Mouse (Mus musculus): ENCODE results near the gene Rasa4. TPM values are rescaled to one million over a fixed set of nuclear protein-coding genes. Genes with fewer than 3 reads are reported as not detected.
"Not testable (repeated sequence)": the region's sequence is repeated elsewhere in the genome, so short reads cannot be mapped to it uniquely, and the experiment has no call there.

The Rasa4 gene
- total RNA-seq, 1 experiment from 2014 or later: 32.3 TPM

DNA sequence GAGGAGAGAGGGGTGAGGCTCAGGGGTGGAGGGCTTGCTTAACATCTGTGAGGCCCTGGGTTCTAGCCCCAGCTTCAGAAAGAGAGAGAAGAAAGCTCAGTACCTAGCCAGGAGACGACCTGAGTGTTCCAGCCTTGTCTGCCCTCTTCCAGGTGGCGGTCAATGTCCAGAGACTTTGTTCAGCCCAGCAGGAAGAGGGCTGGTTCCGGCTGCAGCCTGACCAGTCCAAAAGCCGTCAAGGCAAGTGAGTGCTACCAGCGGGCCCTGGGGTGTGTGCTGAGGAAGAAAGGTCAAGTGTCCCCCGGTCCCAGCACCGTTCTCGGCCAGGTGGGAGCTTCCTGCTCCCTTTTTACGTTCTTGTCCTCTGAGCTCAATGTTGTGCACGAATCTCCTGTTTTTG lies 14.8 kb downstream of the Rasa4 start:
- ATAC-seq (replicated peaks; ENCODE audit: insufficient number of reproducible peaks, low FRiP score, low TSS enrichment, poor library complexity, severe bottlenecking): no peak

DNA sequence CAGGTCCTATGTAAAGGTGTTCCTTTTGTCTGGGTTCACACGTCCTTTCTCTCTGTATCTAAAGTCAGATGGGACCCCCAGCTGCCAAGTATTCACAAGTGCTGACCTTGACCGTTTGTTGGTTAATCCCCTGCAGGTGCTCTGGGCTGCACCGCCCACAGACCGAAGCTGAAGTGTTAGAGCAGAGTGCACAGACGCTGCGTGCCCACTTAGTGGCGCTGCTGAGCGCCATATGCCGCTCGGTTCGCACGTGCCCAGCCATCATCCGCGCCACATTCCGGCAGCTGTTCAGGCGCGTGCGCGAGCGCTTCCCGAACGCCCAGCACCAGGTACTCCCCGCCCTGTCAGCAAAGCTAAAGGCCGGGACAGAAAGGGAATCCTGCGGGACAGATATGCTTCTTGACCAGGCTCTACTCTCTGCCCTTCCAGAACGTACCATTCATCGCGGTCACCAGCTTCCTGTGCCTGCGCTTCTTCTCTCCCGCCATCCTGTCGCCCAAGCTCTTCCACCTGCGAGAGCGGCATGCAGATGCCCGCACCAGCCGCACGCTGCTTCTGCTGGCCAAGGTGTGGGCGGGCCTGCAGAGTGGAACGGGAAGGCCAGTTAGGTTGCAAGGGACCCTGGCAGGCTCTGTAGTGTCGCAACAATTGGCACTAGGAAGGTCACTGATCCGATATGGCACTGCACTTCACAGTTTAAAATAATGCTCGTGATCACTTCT lies 18.5 kb downstream of the Rasa4 start:
- peak; percentile 75 for ATAC-seq (replicated peaks; ENCODE audit: insufficient number of reproducible peaks, low FRiP score, low TSS enrichment, poor library complexity, severe bottlenecking)

DNA sequence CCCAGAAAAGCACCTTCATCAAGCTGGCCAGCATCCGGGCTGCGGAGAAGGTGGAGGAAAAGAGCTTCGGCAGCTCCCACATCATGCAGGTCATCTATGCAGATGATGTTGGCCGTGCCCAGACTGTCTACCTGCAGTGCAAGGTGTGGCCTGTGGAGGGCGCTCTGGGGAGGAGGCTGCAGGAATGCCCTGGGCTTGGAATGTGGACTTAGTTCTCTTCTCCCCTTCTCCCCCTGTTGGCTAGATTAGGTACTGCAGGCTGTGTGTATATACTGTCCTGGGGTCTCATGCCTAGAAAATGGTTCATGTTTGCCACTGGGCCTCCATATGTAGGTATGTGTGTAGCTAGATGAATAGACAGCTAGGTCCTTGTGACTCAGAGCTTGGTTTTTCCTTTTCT lies 20.8 kb downstream of the Rasa4 start:
- ATAC-seq (replicated peaks; ENCODE audit: insufficient number of reproducible peaks, low FRiP score, low TSS enrichment, poor library complexity, severe bottlenecking): no peak

DNA sequence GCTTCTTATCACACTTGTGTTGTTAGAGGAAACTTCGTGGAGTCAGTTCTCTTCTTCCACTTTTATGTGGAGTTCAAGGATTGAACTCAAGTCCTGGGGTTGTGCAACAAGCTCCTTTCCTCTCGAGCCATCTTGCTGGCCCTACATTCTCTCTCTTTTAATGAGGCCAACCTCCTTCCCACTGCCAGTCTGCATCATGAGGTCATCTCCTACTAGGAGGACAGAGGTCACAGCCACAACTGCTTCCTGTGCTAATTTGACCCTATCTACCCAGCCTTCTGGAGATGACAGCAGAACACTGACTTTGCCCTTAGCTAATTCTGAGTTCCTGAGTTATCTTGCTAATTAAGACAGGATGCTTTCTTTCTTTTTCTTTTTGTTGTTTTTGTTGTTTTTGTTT lies 24.8 kb downstream of the Rasa4 start:
- ATAC-seq (replicated peaks; ENCODE audit: insufficient number of reproducible peaks, low FRiP score, low TSS enrichment, poor library complexity, severe bottlenecking): no peak

DNA sequence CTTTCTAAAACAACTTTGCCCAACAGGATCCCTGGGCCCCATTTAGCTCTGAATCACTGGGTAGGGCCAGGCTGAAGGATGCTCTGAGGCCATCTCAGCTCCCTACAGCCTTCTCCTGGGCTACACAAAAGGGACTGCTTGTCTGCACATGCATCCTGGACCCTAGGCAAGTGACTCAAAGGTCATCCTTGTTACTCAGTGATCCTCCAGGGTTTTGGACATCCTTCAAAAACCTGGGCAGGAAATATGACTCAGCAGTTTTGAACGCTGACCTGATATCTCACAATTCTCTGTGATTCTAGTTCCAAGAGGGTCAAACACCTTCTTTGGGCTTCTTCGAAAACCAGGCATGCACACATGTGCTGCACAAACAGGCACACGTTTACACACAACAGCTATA lies 25.3 kb downstream of the Rasa4 start:
- ATAC-seq (replicated peaks; ENCODE audit: insufficient number of reproducible peaks, low FRiP score, low TSS enrichment, poor library complexity, severe bottlenecking): no peak

DNA sequence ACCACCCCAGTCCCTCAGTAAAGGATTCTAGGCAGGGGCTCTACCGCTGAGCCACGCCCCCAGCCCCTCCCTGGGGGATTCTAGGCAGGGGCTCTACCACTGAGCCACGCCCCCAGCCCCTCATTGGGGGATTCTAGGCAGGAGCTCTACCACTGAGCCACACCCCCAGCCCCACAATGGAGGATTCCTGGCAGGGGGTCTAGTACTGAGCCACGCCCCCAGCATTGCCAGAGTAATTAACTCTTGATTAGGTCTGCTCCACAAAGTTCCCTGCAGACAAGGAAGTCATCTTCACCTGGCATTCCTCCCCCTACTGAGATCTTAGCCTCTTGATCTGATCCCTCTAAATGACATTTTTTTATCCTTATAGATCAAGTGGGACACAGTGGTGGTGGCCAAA lies 29.8 kb downstream of the Rasa4 start:
- ATAC-seq (replicated peaks; ENCODE audit: insufficient number of reproducible peaks, low FRiP score, low TSS enrichment, poor library complexity, severe bottlenecking): not testable (repeated sequence)

DNA sequence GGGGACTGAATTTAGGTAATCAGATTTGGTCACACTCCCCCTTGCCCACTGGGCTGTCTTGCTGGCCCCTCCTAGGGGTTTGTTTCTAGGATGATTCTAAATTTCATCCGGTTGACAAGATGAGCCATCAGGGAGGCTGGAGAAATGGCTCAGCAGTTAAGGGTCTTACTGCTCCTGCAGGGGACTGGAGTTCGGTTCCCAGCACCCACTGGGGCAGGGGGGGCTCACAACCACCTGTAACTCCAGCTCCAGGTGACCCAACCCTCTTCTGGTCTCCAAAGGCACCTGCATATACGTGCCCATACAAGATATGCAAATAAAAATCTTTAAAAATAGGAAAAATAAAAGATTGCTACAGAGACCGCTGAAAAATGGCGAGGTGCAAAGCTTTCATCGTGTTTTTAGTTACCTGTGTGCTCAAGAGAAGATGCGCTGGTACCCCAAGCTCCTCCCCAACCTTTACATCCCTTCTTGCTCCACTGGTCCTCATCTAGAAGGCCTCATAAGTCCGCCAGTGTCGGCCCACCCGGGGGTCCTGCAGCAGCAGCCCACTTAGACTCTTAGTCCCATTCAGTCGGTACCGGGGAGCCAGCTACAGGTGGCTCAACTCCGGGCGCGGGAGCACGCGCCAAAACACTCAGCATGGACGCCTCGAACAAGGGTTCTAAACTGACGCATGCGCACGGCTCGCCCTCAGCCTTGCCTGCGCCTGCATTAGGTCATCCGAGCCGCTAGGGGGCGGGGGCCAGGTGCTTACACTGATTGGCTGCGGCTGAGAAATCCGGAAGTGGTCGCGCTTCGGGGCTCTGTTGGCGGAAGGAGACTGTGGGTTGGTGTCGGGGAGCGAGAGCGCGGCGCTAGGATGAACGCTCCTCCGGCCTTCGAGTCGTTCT lies 32.4 kb downstream of the Rasa4 start, which contains the start of gene Polr2j:
Polr2j (plus strand) TSS at position 741 of the 893 bp plus-strand sequence.
- ATAC-seq (replicated peaks; ENCODE audit: insufficient number of reproducible peaks, low FRiP score, low TSS enrichment, poor library complexity, severe bottlenecking): peak; percentile 97

DNA sequence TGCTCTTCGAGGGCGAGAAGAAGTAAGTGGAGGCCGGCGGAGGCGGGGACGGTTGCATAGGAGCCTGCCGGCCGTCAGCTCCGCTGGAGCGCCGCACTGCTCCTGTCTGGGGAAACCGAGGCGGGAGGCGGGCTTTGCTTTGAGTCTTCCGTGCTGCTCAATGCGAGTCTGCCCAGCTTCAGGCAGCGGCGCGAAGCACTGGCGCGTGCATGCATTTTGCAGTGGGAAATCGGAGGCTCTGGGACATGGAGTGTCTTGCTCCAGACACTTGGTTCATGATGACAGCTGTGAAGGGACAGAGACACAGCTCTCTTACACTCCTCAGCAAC lies 33.0 kb downstream of the Rasa4 start:
- no peak for ATAC-seq (replicated peaks; ENCODE audit: insufficient number of reproducible peaks, low FRiP score, low TSS enrichment, poor library complexity, severe bottlenecking)

DNA sequence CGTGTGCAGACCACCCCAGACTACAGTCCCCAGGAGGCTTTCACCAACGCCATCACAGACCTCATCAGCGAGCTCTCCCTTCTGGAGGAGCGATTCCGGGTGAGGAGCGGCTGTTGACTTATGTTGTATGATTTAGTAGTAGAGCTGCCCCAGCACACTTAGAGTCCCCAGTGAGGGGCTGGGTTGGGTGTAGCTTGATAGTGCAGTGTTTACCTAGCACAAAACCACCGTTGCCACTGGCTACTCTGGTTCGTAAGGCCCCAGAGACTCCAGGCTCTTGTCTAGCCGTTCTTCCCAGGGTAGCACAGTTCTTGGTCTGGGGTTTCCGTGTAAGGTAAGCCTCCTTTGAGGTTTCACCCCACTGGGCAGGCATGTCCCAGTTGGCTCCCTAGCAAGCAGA lies 38.4 kb downstream of the Rasa4 start:
- ATAC-seq (replicated peaks; ENCODE audit: insufficient number of reproducible peaks, low FRiP score, low TSS enrichment, poor library complexity, severe bottlenecking): no peak

DNA sequence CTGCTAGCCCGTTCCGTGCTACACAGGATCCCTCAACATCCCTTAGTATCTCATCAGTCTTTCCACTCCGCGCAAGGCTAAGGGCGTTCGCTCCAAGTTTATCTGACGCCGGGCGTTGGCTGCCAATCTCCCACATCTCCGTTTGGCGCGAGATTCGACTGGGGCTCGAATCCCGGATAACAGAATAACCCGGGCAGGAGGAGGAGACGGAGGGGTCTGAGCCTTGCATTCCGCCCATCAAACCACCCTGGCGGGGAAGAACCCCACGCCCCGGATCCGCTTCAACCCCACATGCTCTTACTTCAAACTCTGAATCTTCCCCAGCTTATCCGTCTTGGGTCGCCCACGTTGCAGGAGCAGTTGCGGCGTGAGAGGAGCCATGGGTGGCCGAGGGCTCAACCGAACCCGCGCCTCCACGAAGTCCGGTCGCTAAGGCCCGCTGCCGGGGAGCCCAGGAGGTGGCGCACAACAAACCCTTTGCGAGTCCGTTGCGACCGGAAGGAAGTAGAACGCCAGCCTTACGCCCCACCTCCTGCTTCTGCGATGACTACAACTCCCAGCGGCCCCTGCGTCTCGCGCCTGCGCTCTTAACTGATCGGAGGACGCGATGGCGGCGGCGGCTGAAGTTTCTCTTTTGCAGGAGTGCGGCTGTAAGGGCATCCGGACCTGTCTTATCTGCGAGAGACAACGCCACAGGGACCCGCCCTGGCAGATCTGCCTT lies 52.0 kb downstream of the Rasa4 start, which contains the start of the genes Lrwd1 and Alkbh4:
Lrwd1 (minus strand) TSS at position 504 of the 721 bp plus-strand sequence.
Alkbh4 (plus strand) TSS at position 576 of the 721 bp plus-strand sequence.
- peak; percentile 88 for ATAC-seq (replicated peaks; ENCODE audit: insufficient number of reproducible peaks, low FRiP score, low TSS enrichment, poor library complexity, severe bottlenecking)

DNA sequence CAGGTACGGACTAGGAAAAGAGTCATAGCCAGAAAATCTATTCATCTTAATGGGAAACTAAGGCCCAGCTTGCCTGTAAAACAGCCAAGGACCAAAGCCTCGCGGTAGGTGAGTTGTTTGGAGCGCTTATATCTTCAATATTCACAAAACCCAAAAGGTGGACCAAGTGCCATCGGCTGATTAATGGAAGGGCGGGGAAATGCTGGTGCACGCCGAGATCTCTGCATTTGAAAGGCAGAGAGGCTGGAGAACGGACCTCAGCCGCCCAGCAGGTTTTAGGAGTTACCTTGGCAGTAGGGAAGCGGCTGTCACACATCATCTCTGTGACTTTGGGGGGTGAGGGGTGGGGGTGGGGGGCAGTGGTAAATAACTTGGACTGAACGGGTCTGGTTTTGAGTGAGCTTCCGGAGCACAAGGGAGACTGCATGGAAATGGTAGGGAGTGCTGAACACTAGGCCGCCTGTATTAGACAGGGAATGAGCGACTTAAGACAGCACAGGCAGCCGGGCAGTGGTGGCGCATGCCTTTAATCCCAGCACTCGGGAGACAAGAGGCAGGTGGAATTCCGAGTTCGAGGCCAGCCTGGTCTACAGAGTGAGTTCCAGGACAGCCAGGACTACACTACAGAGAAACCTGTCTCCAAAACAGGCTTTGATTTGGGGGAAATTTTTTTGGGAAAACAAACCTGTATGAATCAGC lies 52.7 kb downstream of the Rasa4 start:
- no peak for ATAC-seq (replicated peaks; ENCODE audit: insufficient number of reproducible peaks, low FRiP score, low TSS enrichment, poor library complexity, severe bottlenecking)

DNA sequence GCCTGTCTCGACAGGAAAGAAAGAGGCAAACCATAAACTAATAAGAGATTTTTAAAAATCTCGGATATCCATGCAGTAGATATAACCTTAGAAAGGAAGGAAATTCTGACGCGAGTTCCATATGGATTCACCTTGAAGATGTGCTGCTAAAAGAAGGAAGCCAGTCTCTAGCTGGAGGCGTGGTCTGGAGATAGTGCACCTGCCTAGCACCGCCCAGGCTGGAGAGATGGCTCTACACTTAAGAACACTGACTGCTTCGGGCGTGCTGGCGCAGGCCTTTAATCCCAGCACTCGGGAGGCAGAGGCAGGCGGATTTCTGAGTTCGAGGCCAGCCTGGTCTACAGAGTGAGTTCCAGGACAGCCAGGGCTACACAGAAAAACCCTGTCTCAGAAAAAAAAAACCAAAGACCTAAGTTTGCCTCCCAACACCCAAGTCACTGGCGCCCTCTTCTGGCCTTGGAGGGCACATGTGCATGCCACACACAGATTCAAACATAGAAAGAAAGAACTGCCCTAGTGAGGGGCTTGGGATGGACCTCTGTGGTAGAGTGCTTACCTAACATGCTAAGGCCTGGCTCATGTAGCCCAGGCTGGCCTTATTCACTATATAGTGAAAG lies 54.0 kb downstream of the Rasa4 start:
- ATAC-seq (replicated peaks; ENCODE audit: insufficient number of reproducible peaks, low FRiP score, low TSS enrichment, poor library complexity, severe bottlenecking): no peak

DNA sequence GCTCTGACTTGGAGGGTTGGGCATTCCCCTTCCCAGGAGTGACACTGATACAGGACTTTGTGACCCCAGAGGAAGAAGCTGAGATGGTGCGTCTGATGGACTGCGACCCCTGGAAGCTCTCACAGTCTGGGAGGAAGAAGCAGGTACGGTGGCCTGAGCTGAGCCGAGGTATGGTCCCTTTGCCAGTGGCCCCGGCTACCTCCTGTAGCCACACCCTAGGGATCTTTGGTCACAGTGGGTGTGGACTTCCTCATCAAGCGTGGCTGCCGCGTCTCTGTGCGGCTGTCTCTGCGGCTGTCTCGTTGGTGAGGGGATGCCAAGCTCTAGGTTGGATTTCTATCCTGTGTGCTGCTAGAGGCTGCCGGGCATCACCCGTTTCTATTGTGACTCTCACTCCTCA lies 55.7 kb downstream of the Rasa4 start:
- 0 out of 2 replicates have a peak, but pooled peaks have one; percentile 7 for ATAC-seq (replicated peaks; ENCODE audit: insufficient number of reproducible peaks, low FRiP score, low TSS enrichment, poor library complexity, severe bottlenecking)

DNA sequence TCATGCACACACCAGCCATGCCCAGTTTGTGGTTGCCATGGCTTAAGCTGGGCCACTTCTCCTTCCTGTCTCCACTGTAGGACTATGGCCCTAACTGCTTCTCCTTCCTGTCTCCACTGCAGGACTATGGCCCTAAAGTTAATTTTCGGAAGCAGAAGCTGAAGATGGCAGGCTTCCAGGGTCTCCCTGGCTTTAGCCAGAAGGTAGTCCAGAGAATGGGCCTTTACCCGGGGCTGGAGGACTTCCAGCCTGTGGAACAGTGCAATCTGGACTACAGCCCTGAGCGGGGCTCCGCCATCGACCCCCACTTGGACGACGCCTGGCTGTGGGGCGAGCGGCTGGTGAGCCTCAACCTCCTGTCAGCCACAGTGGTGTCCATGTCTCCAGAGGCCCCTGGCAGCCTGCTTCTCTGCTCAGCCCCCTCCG lies 56.4 kb downstream of the Rasa4 start:
- ATAC-seq (replicated peaks; ENCODE audit: insufficient number of reproducible peaks, low FRiP score, low TSS enrichment, poor library complexity, severe bottlenecking): peak; percentile 58

DNA sequence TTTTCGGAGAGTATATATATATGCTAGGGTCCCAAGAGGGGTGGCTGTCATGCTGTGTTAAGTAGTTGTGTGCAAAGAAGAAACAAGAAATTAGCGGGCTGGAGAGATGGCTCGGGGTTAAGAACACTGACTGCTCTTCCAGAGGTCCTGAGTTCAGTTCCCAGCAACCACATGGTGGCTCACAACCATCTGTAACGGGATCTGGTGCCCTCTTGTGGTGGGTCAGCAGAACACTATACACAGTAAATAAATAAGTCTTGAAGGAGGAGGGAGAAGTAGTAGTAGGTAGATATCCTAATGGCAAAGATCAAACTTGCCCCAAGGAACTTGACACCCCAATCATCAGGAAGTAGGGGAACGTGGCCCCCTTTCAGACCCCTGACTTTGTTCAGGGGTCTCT lies 59.0 kb downstream of the Rasa4 start:
- no peak for ATAC-seq (replicated peaks; ENCODE audit: insufficient number of reproducible peaks, low FRiP score, low TSS enrichment, poor library complexity, severe bottlenecking)

DNA sequence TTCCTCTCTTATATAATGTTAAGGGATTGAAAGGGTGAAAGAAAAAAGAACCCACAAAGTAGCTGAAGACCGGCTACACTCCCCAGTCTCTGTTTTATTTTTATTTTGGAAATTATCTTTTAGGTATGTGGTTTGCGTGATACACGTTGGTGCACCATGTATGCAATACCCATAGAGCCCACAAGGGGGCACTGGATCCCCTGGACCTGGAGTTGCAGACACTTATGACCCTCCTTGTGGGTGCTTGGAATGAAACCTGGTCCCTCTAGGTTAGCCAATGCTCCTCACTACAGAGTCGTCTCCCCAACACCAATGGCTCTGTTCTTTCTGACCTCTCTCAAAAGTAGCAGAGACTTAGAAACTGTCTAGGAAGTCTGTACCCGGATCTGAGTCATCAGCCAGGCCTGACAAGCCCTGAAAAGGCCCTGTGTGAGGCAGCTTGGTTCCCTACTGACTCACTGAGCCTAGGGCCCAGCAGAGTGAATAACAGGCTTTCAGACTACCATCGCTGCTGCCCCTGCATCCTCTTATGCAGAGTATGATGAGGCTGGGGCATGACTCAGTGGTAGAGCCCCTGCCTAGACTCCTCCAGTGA lies 59.5 kb downstream of the Rasa4 start:
- no peak for ATAC-seq (replicated peaks; ENCODE audit: insufficient number of reproducible peaks, low FRiP score, low TSS enrichment, poor library complexity, severe bottlenecking)

DNA sequence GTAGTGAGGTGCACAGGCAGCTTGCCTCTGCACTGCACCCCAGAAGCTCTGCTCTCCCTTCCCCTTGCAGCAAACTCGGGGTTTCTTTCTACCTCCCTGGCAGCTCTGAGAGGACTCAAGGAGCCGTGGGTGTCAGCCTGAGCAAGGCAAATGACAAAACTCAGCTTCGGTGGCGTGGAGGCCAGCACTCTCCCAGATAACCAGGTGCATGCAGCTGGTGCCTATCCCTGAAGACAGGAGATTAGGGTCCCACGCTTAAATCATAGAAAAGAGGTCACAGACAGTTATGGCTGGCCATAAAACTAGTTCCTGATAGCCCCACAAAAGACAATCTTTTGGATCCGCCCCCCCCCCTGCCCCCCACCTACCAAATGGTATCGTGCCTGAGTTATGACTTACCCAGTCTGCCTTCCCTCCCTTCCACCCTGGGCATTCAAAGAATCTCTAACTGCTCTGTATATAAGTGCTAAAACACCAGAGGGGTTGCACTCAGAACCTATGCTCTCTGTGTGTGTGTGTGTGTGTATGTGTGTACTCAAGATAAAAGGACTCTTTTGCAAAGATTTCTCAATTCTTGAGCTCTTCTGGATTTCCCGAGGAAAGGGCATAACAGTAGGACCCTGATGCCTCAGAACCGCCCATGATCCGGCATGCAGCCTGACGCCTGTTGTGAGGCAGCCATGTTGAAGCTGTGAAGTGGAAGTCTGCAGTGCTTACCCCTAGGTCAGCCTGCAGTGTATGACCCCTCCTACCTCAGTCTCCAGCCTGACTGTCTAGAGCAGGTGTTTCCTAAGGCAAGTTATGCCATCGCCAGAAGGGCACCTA lies 61.1 kb downstream of the Rasa4 start:
- ATAC-seq (replicated peaks; ENCODE audit: insufficient number of reproducible peaks, low FRiP score, low TSS enrichment, poor library complexity, severe bottlenecking): no peak

Data from monocyte, adult 5-6 weeks (primary cell).